Mouse (Mus musculus) lung, adult 18-20 months (tissue): ENCODE results near the gene Adamts2.

ENCODE experiments used
- DNase-seq, 2 experiments: peaks; one replicate each; pipeline ENCODE4 v3.0.0; 2022; ENCODE audit warnings: mixed read lengths in 2 of 2

Adamts2 gene

DNA sequence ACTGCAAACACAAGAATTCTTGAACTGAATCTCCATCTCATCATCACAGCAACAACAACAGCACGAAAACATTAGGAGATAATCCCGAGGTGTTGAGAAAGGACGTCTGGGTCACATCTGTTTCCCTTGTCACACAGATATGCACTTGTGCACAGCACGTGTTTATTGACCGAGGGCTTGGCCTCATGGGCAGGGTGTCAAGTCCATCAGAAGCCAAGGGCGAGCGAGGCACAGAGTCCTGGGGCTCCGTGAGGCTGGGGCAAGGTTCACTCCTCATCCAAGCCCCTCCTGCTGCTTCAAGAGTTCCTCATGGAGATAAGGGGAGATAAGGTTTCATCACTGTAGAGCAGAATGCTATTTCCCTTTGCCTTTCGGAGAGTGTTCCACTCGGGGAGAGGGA lies 137.6 kb downstream of the Adamts2 start:
- peak; percentile 26 to 33 for DNase-seq

GRCm38 (mm10) chr11:50742146-50742545 lies 140.3 kb downstream of the Adamts2 start:
- DNase-seq: no peak

- DNase-seq: peak; percentile 39
These were observed 143.1 kb downstream of the Adamts2 start for GRCm38 (mm10) chr11:50744971-50745370.

- peak; percentile 8 to 26 for DNase-seq
These were observed 144.6 kb downstream of the Adamts2 start for GRCm38 (mm10) chr11:50746508-50746907.

- DNase-seq: no peak
These were observed 149.2 kb downstream of the Adamts2 start for GRCm38 (mm10) chr11:50750983-50751585.

DNA sequence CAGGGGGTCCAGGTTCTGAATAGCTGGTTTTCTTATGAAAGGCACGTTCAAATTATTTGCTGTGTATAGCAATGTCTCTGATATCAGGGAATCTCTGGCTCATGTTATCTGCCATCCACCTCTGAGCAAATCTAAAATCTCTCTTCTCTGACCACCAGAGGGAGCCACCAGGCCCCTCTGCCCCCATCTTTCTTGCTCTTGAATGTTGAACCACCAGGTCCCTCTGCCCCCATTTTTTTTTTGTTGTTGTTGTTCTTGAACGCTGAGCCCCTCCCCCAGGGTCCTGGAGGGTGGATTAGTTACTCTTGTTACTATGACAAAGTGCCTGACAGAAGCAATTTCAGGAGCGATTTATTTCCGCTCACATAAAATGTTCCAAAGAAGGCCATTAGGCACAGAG lies 155.9 kb downstream of the Adamts2 start:
- DNase-seq: no peak

GRCm38 (mm10) chr11:50766461-50766860 lies 164.6 kb downstream of the Adamts2 start:
- no peak for DNase-seq

DNA sequence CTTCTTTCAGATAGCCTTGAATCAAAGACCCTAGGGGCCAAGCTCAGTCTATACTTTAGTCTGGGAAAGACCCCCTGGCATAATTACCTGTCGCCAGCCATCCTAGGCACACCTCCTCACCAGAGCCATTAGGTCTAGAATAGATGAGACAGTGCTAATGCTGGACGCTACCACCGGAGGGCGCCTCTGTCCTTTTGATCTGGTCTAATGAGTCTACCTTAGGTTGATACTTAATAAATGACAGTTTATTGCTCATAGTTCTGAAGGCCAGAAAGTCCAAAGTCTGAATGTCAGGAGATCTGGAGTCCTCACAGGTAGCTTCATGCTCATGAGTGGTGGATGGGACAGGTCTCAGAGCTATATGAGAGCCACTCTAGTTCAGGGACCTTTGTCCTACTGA lies 165.2 kb downstream of the Adamts2 start:
- DNase-seq: peak; percentile 9 to 21

- DNase-seq: peak; percentile 81 to 84
These were observed 167.3 kb downstream of the Adamts2 start for GRCm38 (mm10) chr11:50768995-50769749.

- no peak for DNase-seq
These were observed 169.1 kb downstream of the Adamts2 start for GRCm38 (mm10) chr11:50771006-50771405.

- DNase-seq: no peak
These were observed 195.8 kb downstream of the Adamts2 start for GRCm38 (mm10) chr11:50797674-50798073.

GRCm38 (mm10) chr11:50798836-50799235 lies 197.0 kb downstream of the Adamts2 start:
- DNase-seq: no peak

DNA sequence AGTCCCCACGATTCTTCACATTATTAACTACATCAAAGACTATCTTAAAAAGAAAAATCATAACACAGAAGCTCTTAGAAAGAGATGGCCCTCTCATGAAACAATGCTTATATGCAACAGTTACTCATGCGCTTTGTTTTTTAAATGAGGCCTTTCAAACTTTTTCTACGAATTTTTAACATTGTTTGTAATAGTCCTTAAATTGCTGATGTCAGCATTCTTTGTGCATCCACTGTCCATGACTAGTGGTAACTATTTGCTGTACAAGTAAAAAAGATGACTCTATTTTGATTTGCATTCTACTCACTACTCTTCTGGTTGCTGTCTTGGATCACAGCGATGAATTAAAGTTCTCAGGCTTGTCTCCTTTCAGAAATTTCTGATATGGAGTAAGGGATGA lies 212.3 kb downstream of the Adamts2 start:
- DNase-seq: no peak

DNA sequence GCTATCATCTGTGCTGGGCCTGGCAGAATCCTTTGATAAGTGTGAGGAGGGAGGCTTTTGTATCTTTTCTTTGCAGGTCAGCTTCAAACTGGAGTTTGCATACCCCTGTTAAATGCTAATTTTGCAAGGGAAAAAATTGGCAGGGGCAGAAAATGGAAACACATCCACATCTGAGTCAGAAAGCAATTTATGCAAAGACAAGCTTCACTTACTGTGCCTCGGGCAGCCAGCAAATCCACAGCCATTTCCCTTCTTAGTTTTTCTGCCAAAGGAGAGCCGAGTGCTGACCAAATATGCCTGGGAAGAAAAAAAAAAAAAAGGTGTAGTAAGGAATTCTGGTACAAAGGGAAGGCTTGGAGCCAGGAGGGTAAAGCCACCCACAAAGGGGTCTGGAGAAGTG lies 224.3 kb downstream of the Adamts2 start:
- DNase-seq: no peak

DNA sequence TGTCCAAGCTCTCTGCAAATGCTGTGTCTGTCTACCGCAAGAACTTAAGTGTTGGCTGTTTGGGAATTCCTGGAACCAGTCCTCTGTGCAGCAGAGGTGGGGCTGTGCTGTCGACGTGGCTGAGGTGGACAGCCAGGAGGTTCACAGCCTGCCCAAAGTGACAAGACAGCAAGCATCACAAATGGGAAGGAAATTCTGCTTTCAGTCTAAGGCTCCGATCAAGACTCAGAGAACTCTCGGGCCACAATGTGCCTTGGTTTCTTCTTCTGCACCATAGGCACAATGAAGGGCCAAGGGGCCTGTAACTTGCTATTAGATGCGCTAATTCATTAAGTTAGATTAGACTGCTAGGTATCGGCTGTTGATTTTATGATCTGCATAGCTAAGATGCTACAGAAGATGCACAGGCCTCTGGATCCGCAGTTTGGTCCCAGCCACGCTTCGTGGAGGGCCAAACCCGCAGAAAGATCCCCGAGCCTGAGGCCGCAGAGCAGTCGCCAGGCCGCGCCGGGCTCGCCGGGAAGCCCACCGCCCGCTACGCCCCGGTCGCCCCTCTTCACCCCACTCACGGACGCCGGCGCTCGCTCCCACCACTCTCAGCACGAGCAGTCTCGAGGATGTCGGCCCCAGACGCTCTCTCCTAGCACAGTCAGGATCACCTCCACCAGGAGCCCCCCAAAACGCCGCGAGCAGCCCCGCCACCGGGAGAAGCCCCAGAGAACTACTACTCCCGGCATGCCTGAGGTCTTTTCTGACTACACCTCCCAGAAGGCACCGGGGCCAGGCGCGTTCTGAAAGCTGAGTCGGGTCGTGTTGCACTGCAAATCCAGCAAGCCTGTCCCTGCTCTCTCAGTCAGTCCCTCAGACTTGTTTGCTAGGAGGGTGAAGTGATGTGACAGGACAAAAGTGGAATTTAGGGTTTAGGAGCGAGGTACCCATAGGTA lies 225.4 kb downstream of the Adamts2 start, which contains the start of gene Zfp354c:
TSS of gene Zfp354c (minus strand) at position 715 of the 944 bp plus-strand sequence.
- peak; percentile 85 to 89 for DNase-seq

GRCm38 (mm10) chr11:50835727-50836126 lies 233.8 kb downstream of the Adamts2 start:
- no peak for DNase-seq

GRCm38 (mm10) chr11:50841023-50841735 lies 239.3 kb downstream of the Adamts2 start, which contains the start of gene Zfp879:
Gene Zfp879, minus strand, starts transcription at chr11:50841552.
- peak; percentile 92 to 95 for DNase-seq

DNA sequence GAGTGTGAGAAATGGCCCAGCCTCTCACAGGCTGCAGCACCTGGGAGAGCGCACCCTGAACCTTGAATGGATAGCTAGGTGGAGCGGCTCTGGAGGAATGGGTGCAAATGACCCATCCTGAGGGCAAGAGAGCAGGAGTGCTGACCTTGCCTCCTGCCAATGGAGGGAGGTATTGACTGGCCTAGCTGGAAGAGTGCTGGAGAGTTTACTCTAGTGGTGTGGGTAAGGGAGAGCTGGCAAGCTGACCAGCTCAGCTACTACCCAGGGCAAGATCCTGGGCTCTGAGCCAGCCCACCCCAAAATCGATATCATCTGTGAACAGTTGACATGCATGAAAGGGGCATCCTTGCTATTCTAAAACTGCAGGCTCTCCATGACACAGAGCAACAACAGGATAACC lies 244.1 kb downstream of the Adamts2 start:
- no peak for DNase-seq

- DNase-seq: no peak
These were observed 245.2 kb downstream of the Adamts2 start for GRCm38 (mm10) chr11:50847047-50847446.

GRCm38 (mm10) chr11:50848520-50849137 lies 246.7 kb downstream of the Adamts2 start:
- DNase-seq: no peak

DNA sequence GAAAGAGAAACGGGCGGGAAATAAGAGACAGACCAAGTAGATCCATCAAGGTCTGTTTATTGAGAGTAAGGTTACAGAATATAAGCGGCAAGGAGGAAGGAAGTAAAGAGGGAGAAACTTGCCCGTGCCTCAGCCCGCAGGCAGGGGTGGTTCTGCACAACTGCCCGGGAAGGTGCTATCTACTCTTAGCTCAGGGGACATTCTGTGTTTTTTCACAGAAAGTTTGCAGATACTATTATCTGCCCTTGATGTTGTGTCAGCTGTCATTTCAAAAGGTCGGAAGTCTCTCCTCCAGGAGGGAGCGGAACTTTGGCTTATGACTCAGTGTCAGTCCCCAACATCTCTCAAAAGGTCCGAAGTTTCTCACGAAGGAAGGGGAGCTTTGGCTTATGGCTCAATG lies 247.4 kb downstream of the Adamts2 start:
- DNase-seq: no peak

- no peak for DNase-seq
These were observed 248.4 kb downstream of the Adamts2 start, which contains the start of gene Grm6 for GRCm38 (mm10) chr11:50850177-50850735. Gene Grm6, plus strand, starts transcription at chr11:50850685.
